Mouse (Mus musculus) C2C12 (cell line): ENCODE results near the gene Fam47e.

Source experiments
- CEBPB ChIP-seq: IDR thresholded peaks from one replicate; pipeline ENCODE4 v1.6.1; 2011; ENCODE audit warnings: low read depth, mild to moderate bottlenecking, control low read depth, moderate library complexity
- CTCF ChIP-seq: IDR thresholded peaks from one replicate; pipeline ENCODE4 v1.5.1; 2011; ENCODE audit not compliant: control insufficient read depth, insufficient read depth, insufficient read length
- FOSL1 ChIP-seq: IDR thresholded peaks from one replicate; pipeline ENCODE4 v1.8.0; 2011; ENCODE audit warnings: mild to moderate bottlenecking, low read length; ENCODE audit not compliant: poor library complexity, insufficient read depth, severe bottlenecking
- MAX ChIP-seq: IDR thresholded peaks from one replicate; pipeline ENCODE4 v1.6.1; 2011; ENCODE audit warnings: mild to moderate bottlenecking, control low read depth
- MYOD1 ChIP-seq: IDR thresholded peaks from one replicate; pipeline ENCODE4 v1.6.1; 2011; ENCODE audit warnings: low read depth; ENCODE audit not compliant: control insufficient read depth, insufficient read length
- MYOG ChIP-seq: IDR thresholded peaks from one replicate; pipeline ENCODE4 v1.6.1; 2011; ENCODE audit not compliant: control insufficient read depth, insufficient read length; ENCODE audit errors: extremely low read depth
- USF1 ChIP-seq: IDR thresholded peaks from one replicate; pipeline ENCODE4 v1.6.1; 2011; ENCODE audit warnings: low read depth, mild to moderate bottlenecking, control low read depth, moderate library complexity

DNA sequence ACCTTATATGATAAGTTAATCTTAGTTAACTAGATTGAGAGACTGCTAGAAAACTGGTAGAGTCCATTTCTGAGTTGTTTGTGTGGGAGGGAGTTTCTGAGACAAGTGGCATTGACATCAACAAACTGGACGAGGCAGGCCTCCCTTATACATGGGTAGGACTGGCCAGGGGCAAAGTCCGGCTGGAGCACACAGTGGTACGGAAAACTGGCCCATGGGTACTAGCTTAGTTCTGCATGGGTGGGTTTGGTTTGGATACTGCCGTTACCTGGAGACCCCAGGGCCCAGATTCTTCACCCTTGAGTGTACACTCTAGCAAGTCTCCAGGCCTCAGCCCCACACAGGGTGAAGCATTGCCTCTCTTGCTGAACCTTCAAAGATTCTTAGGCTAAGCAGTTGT is 57.9 kb downstream of the Fam47e start:
- TF ChIP-seq USF1 = no peak
- TF ChIP-seq CTCF = no peak
- TF ChIP-seq CEBPB = no peak
- TF ChIP-seq MYOD1 = no peak
- TF ChIP-seq MAX = no peak
- no peak for TF ChIP-seq MYOG
- TF ChIP-seq FOSL1 = no peak
